Mouse (Mus musculus): ENCODE measurements at regions not wholly inside any gene's neighbourhood (a gene's known extent, or its start where the extent isn't known, plus 50 kb on each side); places are given as distances from the start of the nearest gene placed in this dataset.

DNA sequence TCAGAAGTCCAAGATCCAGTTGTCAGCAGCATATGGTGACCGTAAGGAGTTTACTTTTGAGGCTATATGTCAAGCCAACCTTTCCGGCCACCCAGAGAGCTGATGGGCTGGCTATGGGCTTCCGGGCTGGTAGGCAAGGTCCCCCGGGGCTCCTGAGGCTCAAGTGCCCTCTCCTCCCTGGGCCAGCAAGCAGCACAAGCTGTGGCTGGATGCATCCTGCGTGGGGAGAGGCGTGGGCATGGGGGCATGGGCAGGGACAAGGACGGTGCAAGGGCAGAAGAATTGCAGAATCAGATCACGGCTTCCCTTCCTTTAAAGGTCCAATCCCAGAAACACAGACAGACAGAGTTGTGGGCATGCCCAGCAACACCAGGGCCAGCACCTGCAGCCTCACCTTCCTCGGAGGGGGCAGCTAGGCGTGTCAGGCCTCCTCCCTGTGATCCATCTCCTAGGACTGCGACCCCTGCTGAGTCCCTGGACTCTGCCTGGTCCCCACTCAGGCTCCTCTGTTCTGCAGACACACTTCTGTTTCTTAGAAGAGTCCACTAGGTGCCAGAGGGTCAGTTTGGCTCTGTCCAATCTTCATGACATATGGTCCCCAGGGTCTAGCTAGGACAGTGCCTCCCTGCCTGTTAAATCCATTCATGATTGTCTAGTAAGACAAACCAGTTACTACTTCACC, 111.8 kb upstream of the Lemd2 start:
- H3K27ac ChIP-seq (ENCODE audit: low read depth, low read length) = no peak overlapping the region
- H3K27me3 ChIP-seq (ENCODE audit: control insufficient read depth, insufficient read depth, low read length) = no peaks in the 10 kb centered on the region; the same call in 1 of the 2 replicates
- H3K9me3 ChIP-seq (ENCODE audit: control insufficient read depth, low read length) = no peaks in the 10 kb centered on the region
- H3K9ac ChIP-seq (ENCODE audit: low read depth, low read length) = no peak overlapping the region
- 62% methylated on average over 11 of the region's 11 CpGs for WGBS
- H3K4me2 ChIP-seq (replicated peaks; ENCODE audit: low read depth, low read length) = no peak overlapping the region
- H3K36me3 ChIP-seq (ENCODE audit: control insufficient read depth, insufficient read depth, low read length) = no peaks in the 10 kb centered on the region
- peaks cover 25% of the 10 kb centered on the region for H3K4me1 ChIP-seq (ENCODE audit: control insufficient read depth, insufficient read depth, low read length)
- no peak for ATAC-seq (ENCODE audit: low FRiP score, low TSS enrichment)
- no peak overlapping the region for H3K4me3 ChIP-seq (ENCODE audit: low read length)

DNA sequence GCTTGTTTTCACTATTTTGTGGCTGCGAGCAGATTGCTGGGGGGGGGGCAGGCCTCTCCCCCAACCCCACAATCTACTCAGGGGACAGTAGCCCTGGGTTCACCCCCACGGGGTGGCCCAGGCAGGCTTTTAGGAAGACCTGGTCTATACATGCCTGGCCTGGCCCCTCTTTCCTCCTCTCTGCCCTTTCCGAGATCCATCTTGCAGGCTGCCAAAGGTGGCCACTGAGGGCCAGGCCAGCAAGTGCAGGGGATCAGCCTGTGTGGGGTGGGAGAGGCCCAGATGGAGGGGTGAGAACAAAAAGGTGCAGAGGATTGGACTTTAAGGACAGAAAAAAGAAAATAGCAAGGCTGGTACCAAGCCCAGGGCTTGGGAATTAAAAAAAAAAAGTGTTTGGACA, 111.2 kb upstream of the Lemd2 start:
- ATAC-seq (ENCODE audit: low FRiP score, low TSS enrichment) = no peak
- H3K9ac ChIP-seq (ENCODE audit: low read depth, low read length) = no peak overlapping the region
- H3K4me1 ChIP-seq (ENCODE audit: control insufficient read depth, insufficient read depth, low read length) = peaks cover 25% of the 10 kb centered on the region
- H3K27ac ChIP-seq (ENCODE audit: low read depth, low read length) = no peak overlapping the region
- H3K9me3 ChIP-seq (ENCODE audit: control insufficient read depth, low read length) = no peaks in the 10 kb centered on the region
- H3K4me3 ChIP-seq (ENCODE audit: low read length) = no peak overlapping the region
- 62% methylated on average over 3 of the region's 3 CpGs for WGBS
- H3K27me3 ChIP-seq (ENCODE audit: control insufficient read depth, insufficient read depth, low read length) = no peaks in the 10 kb centered on the region; the same call in 1 of the 2 replicates
- no peak overlapping the region for H3K4me2 ChIP-seq (replicated peaks; ENCODE audit: low read depth, low read length)
- H3K36me3 ChIP-seq (ENCODE audit: control insufficient read depth, insufficient read depth, low read length) = no peaks in the 10 kb centered on the region

DNA sequence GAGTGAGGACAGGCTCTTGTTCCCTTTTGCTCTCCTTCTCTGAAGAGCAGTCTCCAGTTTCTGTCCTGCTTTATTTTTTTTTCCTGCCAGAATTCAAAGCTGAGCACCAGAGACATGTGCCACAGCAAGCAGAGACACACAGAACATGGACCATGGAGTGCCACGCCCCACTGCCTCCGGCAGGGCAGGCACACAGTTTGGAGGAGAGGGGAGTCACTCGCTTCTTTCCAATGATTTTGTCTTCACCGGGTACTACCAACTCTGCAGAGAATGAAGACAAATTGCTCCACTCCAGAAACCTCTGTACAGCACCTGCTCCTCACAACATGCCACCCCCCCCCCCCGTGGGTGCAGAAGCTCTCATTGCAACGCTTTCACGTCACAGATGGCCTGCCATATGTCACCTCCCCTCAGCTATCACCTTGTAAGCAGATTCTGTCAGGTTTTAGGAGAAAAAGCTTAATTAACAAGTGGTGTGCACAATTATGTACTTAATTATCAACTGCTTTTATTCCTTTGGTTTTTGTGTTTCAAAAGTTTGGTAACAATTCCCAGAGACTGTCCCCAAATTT, 110.6 kb upstream of the Lemd2 start:
- no peaks in the 10 kb centered on the region for H3K36me3 ChIP-seq (ENCODE audit: control insufficient read depth, insufficient read depth, low read length)
- H3K4me2 ChIP-seq (replicated peaks; ENCODE audit: low read depth, low read length) = no peak overlapping the region
- no peaks in the 10 kb centered on the region for H3K9me3 ChIP-seq (ENCODE audit: control insufficient read depth, low read length)
- H3K27me3 ChIP-seq (ENCODE audit: control insufficient read depth, insufficient read depth, low read length) = no peaks in the 10 kb centered on the region; the same call in 1 of the 2 replicates
- no peak for ATAC-seq (ENCODE audit: low FRiP score, low TSS enrichment)
- peaks cover 25% of the 10 kb centered on the region for H3K4me1 ChIP-seq (ENCODE audit: control insufficient read depth, insufficient read depth, low read length)
- WGBS = 44% methylated on average over 7 of the region's 7 CpGs
- no peak overlapping the region for H3K27ac ChIP-seq (ENCODE audit: low read depth, low read length)
- H3K4me3 ChIP-seq (ENCODE audit: low read length) = no peak overlapping the region
- H3K9ac ChIP-seq (ENCODE audit: low read depth, low read length) = no peak overlapping the region

GRCm38 (mm10) chr17:27308933-27309332, 104.7 kb upstream of the Lemd2 start:
- no peaks in the 10 kb centered on the region for H3K36me3 ChIP-seq (ENCODE audit: control insufficient read depth, insufficient read depth, low read length)
- WGBS = 54% methylated on average over 4 of the region's 4 CpGs

DNA sequence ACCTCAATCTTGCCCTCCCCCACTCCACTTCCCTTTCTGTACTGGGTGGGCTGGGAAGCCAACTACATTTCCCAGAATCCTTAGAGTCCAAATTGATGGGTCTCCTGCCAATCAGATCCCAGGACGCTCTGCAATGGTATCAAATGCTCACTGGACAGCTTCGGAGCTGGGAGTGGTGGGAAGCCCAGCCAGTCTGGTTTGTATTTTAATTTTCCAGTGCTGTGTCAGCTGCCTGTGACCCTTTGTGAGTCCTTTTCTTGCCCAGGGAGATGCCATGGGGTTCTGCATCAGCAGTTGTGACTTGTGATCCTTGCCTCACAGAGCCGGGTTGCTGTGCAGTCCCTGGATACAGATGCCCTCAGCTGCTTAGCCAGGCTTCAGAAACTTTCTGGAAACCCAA, 100.6 kb upstream of the Lemd2 start:
- Histone ChIP-seq H3K4me3 (ENCODE audit: low read length) (no peak overlapping the region), H3K27me3 (ENCODE audit: control insufficient read depth, insufficient read depth, low read length) (no peaks in the 10 kb centered on the region), H3K9ac (ENCODE audit: low read depth, low read length) (no peak overlapping the region), H3K36me3 (ENCODE audit: control insufficient read depth, insufficient read depth, low read length) (no peaks in the 10 kb centered on the region), H3K4me1 (ENCODE audit: control insufficient read depth, insufficient read depth, low read length) (no peaks in the 10 kb centered on the region), H3K27ac (ENCODE audit: low read depth, low read length) (no peak overlapping the region), H3K4me2 (replicated peaks; ENCODE audit: low read depth, low read length) (no peak overlapping the region), H3K9me3 (ENCODE audit: control insufficient read depth, low read length) (no peaks in the 10 kb centered on the region)
- WGBS = 54% methylated on average over 3 of the region's 3 CpGs
- ATAC-seq (ENCODE audit: low FRiP score, low TSS enrichment) = no peak

More at GRCm38 (mm10) chr17:27308933-27309332, 104.7 kb upstream of the Lemd2 start:
- H3K4me3 ChIP-seq (ENCODE audit: low read length) = no peak overlapping the region
- no peak overlapping the region for H3K9ac ChIP-seq (ENCODE audit: low read depth, low read length)
- no peak overlapping the region for H3K4me2 ChIP-seq (replicated peaks; ENCODE audit: low read depth, low read length)
- H3K27me3 ChIP-seq (ENCODE audit: control insufficient read depth, insufficient read depth, low read length) = no peaks in the 10 kb centered on the region
- H3K9me3 ChIP-seq (ENCODE audit: control insufficient read depth, low read length) = no peaks in the 10 kb centered on the region
- no peak for ATAC-seq (ENCODE audit: low FRiP score, low TSS enrichment)
- H3K4me1 ChIP-seq (ENCODE audit: control insufficient read depth, insufficient read depth, low read length) = no peaks in the 10 kb centered on the region
- H3K27ac ChIP-seq (ENCODE audit: low read depth, low read length) = no peak overlapping the region

DNA sequence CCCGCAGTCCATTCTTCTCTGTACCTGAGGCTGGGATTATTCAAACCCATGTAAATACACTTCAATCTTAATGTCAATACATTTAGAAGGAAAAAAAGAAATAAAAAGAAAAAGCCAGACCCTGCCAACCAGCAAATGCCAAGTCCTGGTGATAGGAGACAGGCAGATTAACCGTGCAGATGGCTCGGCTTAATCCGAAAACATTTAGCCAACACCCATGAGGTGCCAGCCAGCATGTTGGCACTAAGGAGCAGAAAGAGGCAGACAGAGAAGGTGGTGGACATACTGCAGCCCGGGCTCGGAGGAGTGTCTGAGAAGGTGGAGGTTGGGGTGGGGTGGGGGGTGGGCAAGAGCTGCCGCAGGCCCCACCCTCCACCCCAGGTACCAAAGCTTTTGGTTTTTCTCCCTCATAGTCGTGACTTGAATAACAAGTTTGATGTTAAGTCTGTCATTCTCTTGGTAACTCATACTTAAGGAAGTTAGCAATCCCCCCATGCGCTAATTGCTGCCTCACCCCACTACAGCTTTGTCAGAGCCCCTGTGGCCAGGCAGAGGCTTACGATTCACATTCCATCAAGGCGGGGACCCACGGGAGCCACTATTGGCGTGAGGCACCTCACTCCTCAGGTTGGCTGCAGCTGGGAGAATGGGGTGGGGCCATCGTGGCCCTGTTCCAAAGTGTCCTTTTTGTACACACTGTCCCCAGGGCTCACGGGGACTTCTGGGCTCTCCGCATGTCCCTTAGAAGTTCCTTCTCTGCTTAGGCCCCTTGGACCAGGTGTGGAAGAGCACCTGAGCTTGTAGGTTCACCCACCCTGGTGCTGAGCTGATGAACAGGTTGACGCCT, 99.6 kb upstream of the Lemd2 start:
- Histone ChIP-seq H3K36me3 (ENCODE audit: control insufficient read depth, insufficient read depth, low read length) (no peaks in the 10 kb centered on the region), H3K4me2 (replicated peaks; ENCODE audit: low read depth, low read length) (no peak overlapping the region), H3K27me3 (ENCODE audit: control insufficient read depth, insufficient read depth, low read length) (no peaks in the 10 kb centered on the region), H3K9me3 (ENCODE audit: control insufficient read depth, low read length) (no peaks in the 10 kb centered on the region), H3K4me3 (ENCODE audit: low read length) (no peak overlapping the region), H3K9ac (ENCODE audit: low read depth, low read length) (no peak overlapping the region), H3K27ac (ENCODE audit: low read depth, low read length) (no peak overlapping the region), H3K4me1 (ENCODE audit: control insufficient read depth, insufficient read depth, low read length) (no peaks in the 10 kb centered on the region)
- no peak for ATAC-seq (ENCODE audit: low FRiP score, low TSS enrichment)
- 81% methylated on average over 17 of the region's 17 CpGs for WGBS

DNA sequence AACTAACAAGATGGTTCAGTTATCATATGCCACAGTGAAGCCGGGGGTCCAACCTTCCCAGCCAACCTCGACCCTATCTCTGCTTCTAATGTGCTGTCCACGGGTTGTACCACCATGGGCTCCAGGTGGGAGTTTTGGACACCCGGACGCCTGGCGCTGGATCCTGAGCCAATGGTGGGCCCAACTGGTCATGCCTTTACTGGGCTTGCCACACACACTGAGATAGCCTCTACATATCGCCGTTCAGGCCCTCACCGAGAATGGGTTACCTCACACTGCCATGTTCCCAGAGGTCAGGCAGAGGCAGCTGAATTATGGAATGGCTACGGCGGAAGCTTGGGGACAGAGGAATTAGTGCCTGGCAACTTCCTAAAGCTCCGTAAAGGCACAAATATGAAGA, 98.8 kb upstream of the Lemd2 start:
- 92% methylated on average over 12 of the region's 12 CpGs for WGBS

DNA sequence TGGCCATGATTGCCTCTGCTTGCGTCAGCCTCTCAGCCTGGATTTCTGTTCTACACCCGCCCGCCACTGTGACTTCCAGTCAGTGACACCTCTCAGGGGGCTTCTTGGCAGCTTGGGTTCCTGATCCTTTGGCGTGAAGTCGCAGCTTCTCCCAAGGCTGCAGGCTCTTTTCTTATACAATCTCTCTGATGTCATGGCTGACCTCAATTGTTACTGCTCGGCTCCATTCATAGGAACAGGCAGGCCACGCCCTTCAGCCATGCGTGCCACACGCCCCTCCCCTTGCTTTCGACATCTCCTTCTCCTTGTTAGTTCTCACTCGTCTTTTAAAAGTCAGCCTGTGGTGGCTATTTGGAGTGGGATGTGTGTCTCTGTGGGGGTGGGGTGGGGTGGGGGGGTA, 97.1 kb upstream of the Lemd2 start:
- H3K27ac ChIP-seq (ENCODE audit: low read depth, low read length) = no peak overlapping the region
- H3K4me2 ChIP-seq (replicated peaks; ENCODE audit: low read depth, low read length) = no peak overlapping the region
- no peak overlapping the region for H3K4me3 ChIP-seq (ENCODE audit: low read length)
- H3K27me3 ChIP-seq (ENCODE audit: control insufficient read depth, insufficient read depth, low read length) = no peaks in the 10 kb centered on the region
- no peak overlapping the region for H3K9ac ChIP-seq (ENCODE audit: low read depth, low read length)
- WGBS = 70% methylated on average over 11 of the region's 11 CpGs
- H3K9me3 ChIP-seq (ENCODE audit: control insufficient read depth, low read length) = peaks cover 4% of the 10 kb centered on the region; the same call in 1 of the 2 replicates
- no peak for ATAC-seq (ENCODE audit: low FRiP score, low TSS enrichment)
- no peaks in the 10 kb centered on the region for H3K36me3 ChIP-seq (ENCODE audit: control insufficient read depth, insufficient read depth, low read length)
- no peaks in the 10 kb centered on the region for H3K4me1 ChIP-seq (ENCODE audit: control insufficient read depth, insufficient read depth, low read length)

More for the DNA sequence above, 98.8 kb upstream of the Lemd2 start:
- no peaks in the 10 kb centered on the region for H3K9me3 ChIP-seq (ENCODE audit: control insufficient read depth, low read length)
- no peak overlapping the region for H3K9ac ChIP-seq (ENCODE audit: low read depth, low read length)
- H3K4me1 ChIP-seq (ENCODE audit: control insufficient read depth, insufficient read depth, low read length) = no peaks in the 10 kb centered on the region
- no peak overlapping the region for H3K4me3 ChIP-seq (ENCODE audit: low read length)
- H3K4me2 ChIP-seq (replicated peaks; ENCODE audit: low read depth, low read length) = no peak overlapping the region
- ATAC-seq (ENCODE audit: low FRiP score, low TSS enrichment) = no peak
- H3K27ac ChIP-seq (ENCODE audit: low read depth, low read length) = no peak overlapping the region
- H3K27me3 ChIP-seq (ENCODE audit: control insufficient read depth, insufficient read depth, low read length) = no peaks in the 10 kb centered on the region
- H3K36me3 ChIP-seq (ENCODE audit: control insufficient read depth, insufficient read depth, low read length) = no peaks in the 10 kb centered on the region

- Histone ChIP-seq H3K27ac (ENCODE audit: low read depth, low read length) (no peak overlapping the region), H3K4me2 (replicated peaks; ENCODE audit: low read depth, low read length) (no peak overlapping the region), H3K27me3 (ENCODE audit: control insufficient read depth, insufficient read depth, low read length) (no peaks in the 10 kb centered on the region), H3K36me3 (ENCODE audit: control insufficient read depth, insufficient read depth, low read length) (no peaks in the 10 kb centered on the region), H3K9ac (ENCODE audit: low read depth, low read length) (no peak overlapping the region), H3K9me3 (ENCODE audit: control insufficient read depth, low read length) (peaks cover 4% of the 10 kb centered on the region; the same call in 1 of the 2 replicates), H3K4me3 (ENCODE audit: low read length) (no peak overlapping the region), H3K4me1 (ENCODE audit: control insufficient read depth, insufficient read depth, low read length) (peaks cover 3% of the 10 kb centered on the region; the same call in 1 of the 2 replicates)
- ATAC-seq (ENCODE audit: low FRiP score, low TSS enrichment) = no peak
- WGBS = 77% methylated on average over 4 of the region's 4 CpGs
These were observed 95.0 kb upstream of the Lemd2 start for GRCm38 (mm10) chr17:27299297-27299696.

All from kidney, embryonic 14.5 days (tissue).